Mouse (Mus musculus) hindbrain, postnatal 0 days (tissue): ENCODE results near the gene Nptx1. TPM values are rescaled to one million over a fixed set of nuclear protein-coding genes. Genes with fewer than 3 reads are reported as not detected.

ENCODE experiments used
- ATAC-seq: fragments of 200-750 bp; cut with Nextera tagmentation; 2 replicates; pipeline ENCODE4 v1.8.0; 2017; ENCODE audit warnings: mild to moderate bottlenecking, moderate TSS enrichment, moderate library complexity
- DNase-seq: peaks from one replicate; pipeline ENCODE4 v3.0.0-alpha.2; 2015; ENCODE audit warnings: low spot score
- H3K27ac ChIP-seq: fragments of 300-500 bp; sonication (generic); 2 replicates; pipeline ENCODE4 v1.5.1; 2014; ENCODE audit warnings: mild to moderate bottlenecking
- H3K27me3 ChIP-seq: fragments of 300-500 bp; sonication (generic); 2 replicates; pipeline ENCODE4 v1.6.1; 2014; ENCODE audit warnings: low read length, mixed read lengths; ENCODE audit not compliant: insufficient read depth
- H3K36me3 ChIP-seq: fragments of 300-500 bp; sonication (generic); 2 replicates; pipeline ENCODE4 v1.6.1; 2014; ENCODE audit warnings: low read length, mixed read lengths; ENCODE audit not compliant: insufficient read depth
- H3K4me1 ChIP-seq: fragments of 300-500 bp; sonication (generic); 2 replicates; pipeline ENCODE4 v1.6.1; 2014; ENCODE audit warnings: antibody characterized with exemption, low read length, mixed read lengths; ENCODE audit not compliant: insufficient read depth
- H3K4me2 ChIP-seq: fragments of 300-500 bp; sonication (generic); 2 replicates; pipeline ENCODE4 v1.6.1; 2014; ENCODE audit warnings: low read depth, mild to moderate bottlenecking, low read length, moderate library complexity, mixed read lengths
- H3K4me3 ChIP-seq: fragments of 300-500 bp; sonication (generic); 2 replicates; pipeline ENCODE4 v1.5.1; 2014; ENCODE audit warnings: low read length
- H3K9ac ChIP-seq: fragments of 300-500 bp; sonication (generic); replicated peaks from 2 replicates; pipeline ENCODE4 v1.6.1; 2014; ENCODE audit warnings: mild to moderate bottlenecking, low read length, moderate library complexity, mixed read lengths
- H3K9me3 ChIP-seq: fragments of 300-500 bp; sonication (generic); 2 replicates; pipeline ENCODE4 v1.6.1; 2016; ENCODE audit warnings: low read length, mixed read lengths
- CTCF ChIP-seq: IDR thresholded peaks from 2 replicates; pipeline ENCODE4 v1.5.1; 2016; ENCODE audit warnings: antibody characterized with exemption, control low read depth, low read depth
- WGBS: fragments of 180-500 bp; shearing (Covaris S2); extraction: QIAGEN DNeasy Blood & Tissue Kit; methylation state at CpG from one replicate; pipeline ENCODE4 v1.1.7; 2014; 5-methylcytosine and 5-hydroxymethylcytosine counted together
- polyA plus RNA-seq: library from polyadenylated mRNA; unstranded; fragments of >200 nt; fragmentation: Nextera tagmentation; extraction: Ambion mirVana; gene quantifications from 2 replicates; pipeline ENCODE4 v1.2.1, GENCODE M21; 2015
- total RNA-seq: library from RNA; depleted of rRNA; stranded (reverse); fragments of >200 nt; gene quantifications from 2 replicates; pipeline ENCODE4 v1.2.3, GENCODE M21; 2014

Nptx1 gene
- total and polyA plus RNA-seq, 2 experiments from 2014 or later: 10.1 to 27.0 TPM

DNA sequence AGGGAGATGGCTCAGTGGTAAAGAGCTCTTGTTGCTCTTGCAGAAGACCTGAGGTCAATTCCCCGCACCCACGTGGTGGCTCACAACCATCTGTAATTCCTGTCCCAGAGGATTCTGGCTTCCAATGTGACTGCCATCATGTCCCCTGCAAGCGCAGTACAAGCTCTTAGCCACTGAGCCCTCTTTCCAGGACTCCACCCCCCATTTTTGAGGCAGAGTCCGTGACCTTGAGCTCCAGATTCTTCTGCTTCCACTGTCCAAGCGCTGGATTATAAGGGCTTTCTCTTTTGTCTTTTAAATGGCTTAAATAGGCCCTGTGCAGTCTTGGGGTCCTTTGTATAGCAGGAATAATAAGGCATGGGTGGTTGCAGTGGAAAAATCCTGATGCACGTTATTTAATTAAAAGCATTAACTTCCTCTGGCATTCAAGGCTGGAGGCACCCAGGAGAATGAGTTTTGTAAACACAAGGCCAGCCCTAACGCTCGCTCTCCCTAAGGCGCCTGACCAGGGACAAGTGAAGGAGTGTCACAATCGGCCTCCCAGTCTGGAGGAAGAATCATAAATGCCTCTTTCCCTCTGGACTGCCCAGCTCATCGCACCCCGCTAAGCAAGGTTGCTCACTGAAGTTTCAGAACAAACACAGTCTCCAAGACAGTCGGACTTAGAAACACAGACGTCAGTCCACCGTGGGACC lies 24.9 kb upstream of the Nptx1 start:
- H3K9me3 ChIP-seq: no peaks in the 10 kb centered on the region
- H3K36me3 ChIP-seq: no peaks in the 10 kb centered on the region
- H3K4me2 ChIP-seq: no peak overlapping the region
- no peak for DNase-seq
- no peak overlapping the region for H3K27ac ChIP-seq
- H3K9ac ChIP-seq: no peak overlapping the region
- H3K27me3 ChIP-seq: no peaks in the 10 kb centered on the region
- TF ChIP-seq CTCF: no peak
- H3K4me1 ChIP-seq: no peaks in the 10 kb centered on the region
- ATAC-seq: no peak
- WGBS: 38% methylated on average over 15 of the region's 15 CpGs
- H3K4me3 ChIP-seq: no peak overlapping the region

DNA sequence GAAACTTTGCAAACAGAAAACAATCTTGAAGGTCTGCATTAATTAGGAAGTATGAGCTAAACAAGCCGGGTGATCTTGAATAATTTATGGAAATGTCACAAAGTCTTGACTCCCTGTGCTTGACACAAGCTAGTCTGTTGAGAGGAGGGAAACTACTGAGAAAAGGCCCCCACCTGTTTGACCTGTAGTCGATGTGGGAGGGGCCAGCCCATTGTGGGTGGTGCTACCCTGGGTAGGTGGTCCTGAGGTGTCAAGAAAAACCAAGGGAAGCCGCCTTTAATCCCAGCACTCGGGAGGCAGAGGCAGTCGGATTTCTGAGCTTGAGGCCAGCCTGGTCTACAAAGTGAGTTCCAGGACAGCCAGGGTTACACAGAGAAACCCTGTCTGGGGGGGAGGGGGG lies 18.6 kb upstream of the Nptx1 start:
- H3K4me2 ChIP-seq: no peak overlapping the region
- no peak for DNase-seq
- H3K4me1 ChIP-seq: no peaks in the 10 kb centered on the region
- no peak for TF ChIP-seq CTCF
- ATAC-seq: no peak
- H3K9ac ChIP-seq: no peak overlapping the region
- no peaks in the 10 kb centered on the region for H3K9me3 ChIP-seq
- H3K36me3 ChIP-seq: no peaks in the 10 kb centered on the region
- H3K27me3 ChIP-seq: no peaks in the 10 kb centered on the region
- H3K4me3 ChIP-seq: no peak overlapping the region
- 58% methylated on average over 5 of the region's 5 CpGs for WGBS
- no peak overlapping the region for H3K27ac ChIP-seq

DNA sequence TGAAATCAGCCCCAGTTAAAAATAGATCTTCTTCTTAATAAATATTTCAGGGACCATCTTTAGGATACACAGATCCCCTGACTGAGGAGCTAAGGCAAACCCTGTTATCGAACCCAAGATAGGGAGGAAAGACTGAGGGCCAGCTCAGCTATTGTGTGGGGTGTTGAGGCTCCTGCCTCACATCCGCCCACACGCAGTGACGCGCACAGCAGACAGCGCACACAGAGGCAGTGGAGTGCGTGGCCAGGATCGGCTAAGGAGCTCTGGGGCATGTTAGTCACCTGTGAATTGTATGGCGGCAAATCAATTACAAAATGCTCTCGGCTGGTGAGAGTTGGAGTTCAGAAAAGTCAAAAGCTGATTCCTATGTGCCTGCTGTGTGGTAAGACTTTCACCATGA lies 18.1 kb upstream of the Nptx1 start:
- DNase-seq: no peak
- H3K4me2 ChIP-seq: no peak overlapping the region
- no peaks in the 10 kb centered on the region for H3K4me1 ChIP-seq
- H3K36me3 ChIP-seq: no peaks in the 10 kb centered on the region
- no peak for ATAC-seq
- no peak for TF ChIP-seq CTCF
- H3K27me3 ChIP-seq: no peaks in the 10 kb centered on the region
- WGBS: 25% methylated on average over 10 of the region's 10 CpGs
- H3K4me3 ChIP-seq: no peak overlapping the region
- no peak overlapping the region for H3K9ac ChIP-seq
- no peaks in the 10 kb centered on the region for H3K9me3 ChIP-seq
- no peak overlapping the region for H3K27ac ChIP-seq

DNA sequence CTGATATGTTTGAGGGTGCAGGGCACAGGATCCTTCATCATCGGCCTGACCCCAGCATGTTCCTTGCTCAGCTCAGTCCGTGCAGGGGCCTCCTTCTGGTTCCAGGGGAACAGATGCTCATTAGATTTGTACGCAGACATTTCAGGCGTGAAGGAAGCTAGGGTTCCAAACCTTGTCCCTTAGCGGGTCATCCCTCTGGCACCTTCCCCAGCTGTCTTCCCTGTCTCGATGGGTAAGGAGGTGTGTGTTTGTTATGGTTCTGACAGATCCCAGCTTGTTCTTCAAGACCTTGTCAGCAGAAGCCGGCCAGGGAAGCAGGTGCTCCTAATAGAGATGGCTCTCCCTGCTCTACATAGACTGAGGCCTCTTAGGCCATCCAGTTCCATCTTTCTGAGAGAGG lies 17.5 kb upstream of the Nptx1 start:
- Histone ChIP-seq H3K27ac (no peak overlapping the region), H3K9ac (no peak overlapping the region)
- DNase-seq: no peak

DNA sequence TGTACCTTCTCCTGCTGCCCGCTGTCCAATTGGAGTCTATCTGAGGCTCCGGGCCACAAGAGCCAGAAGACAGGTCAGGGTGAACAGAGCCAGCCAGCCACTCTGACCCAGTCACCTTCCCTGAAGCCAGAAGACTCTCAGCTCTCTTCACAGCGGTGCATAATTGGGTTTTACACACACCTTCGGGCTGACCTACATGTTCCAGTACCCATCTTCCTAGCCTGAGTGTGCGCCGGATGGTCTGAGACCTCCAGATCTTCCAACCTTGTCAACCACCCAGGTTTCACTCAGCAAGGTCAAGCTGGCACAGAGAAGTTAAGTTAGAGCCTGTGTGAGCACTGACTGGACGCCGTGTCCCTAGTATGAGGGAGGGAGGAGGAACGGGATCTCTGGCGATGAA lies 16.8 kb upstream of the Nptx1 start:
- no peak for TF ChIP-seq CTCF

More for the DNA sequence above, 17.5 kb upstream of the Nptx1 start:
- no peaks in the 10 kb centered on the region for H3K9me3 ChIP-seq
- no peak overlapping the region for H3K4me2 ChIP-seq
- H3K27me3 ChIP-seq: no peaks in the 10 kb centered on the region
- no peak for TF ChIP-seq CTCF
- H3K4me3 ChIP-seq: no peak overlapping the region
- H3K4me1 ChIP-seq: no peaks in the 10 kb centered on the region
- 0 out of 2 replicates have a peak, but pooled peaks have one; percentile 21 for ATAC-seq
- no peaks in the 10 kb centered on the region for H3K36me3 ChIP-seq
- WGBS: 43% methylated on average over 7 of the region's 7 CpGs

DNA sequence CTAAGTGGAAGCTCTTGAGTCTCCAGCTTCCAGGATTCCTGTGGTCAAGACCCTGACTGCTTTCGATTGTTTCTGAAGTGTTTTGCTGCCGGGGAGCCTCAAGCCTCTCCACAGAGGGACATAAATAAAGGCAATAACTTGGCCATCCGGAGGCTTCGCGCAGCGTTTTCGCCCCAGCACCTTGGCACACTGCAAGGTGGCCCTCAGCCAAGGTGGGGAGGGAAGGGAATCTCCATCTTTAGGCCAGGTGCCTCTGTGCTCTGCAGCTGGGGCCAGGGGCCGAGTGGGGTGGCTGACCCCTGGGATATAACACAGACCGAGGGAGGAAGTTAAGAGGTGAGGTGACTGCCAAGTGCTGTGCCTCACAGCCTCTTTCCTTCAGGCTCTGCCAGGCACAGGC lies 15.6 kb upstream of the Nptx1 start:
- no peak overlapping the region for H3K9ac ChIP-seq
- DNase-seq: no peak
- 52% methylated on average over 9 of the region's 9 CpGs for WGBS
- no peak for TF ChIP-seq CTCF
- peaks cover 14% of the 10 kb centered on the region for H3K4me1 ChIP-seq
- H3K27ac ChIP-seq: no peak overlapping the region
- H3K4me2 ChIP-seq: no peak overlapping the region
- H3K36me3 ChIP-seq: no peaks in the 10 kb centered on the region
- no peaks in the 10 kb centered on the region for H3K9me3 ChIP-seq
- no peak overlapping the region for H3K4me3 ChIP-seq
- no peaks in the 10 kb centered on the region for H3K27me3 ChIP-seq
- no peak for ATAC-seq

More for the DNA sequence above, 16.8 kb upstream of the Nptx1 start:
- no peak overlapping the region for H3K4me2 ChIP-seq
- WGBS: 80% methylated on average over 10 of the region's 10 CpGs
- peaks cover 1% of the 10 kb centered on the region for H3K4me1 ChIP-seq
- no peaks in the 10 kb centered on the region for H3K36me3 ChIP-seq
- ATAC-seq (no peak), DNase-seq (no peak)
- no peaks in the 10 kb centered on the region for H3K9me3 ChIP-seq
- no peak overlapping the region for H3K4me3 ChIP-seq
- no peaks in the 10 kb centered on the region for H3K27me3 ChIP-seq
- H3K27ac ChIP-seq: no peak overlapping the region
- H3K9ac ChIP-seq: no peak overlapping the region

DNA sequence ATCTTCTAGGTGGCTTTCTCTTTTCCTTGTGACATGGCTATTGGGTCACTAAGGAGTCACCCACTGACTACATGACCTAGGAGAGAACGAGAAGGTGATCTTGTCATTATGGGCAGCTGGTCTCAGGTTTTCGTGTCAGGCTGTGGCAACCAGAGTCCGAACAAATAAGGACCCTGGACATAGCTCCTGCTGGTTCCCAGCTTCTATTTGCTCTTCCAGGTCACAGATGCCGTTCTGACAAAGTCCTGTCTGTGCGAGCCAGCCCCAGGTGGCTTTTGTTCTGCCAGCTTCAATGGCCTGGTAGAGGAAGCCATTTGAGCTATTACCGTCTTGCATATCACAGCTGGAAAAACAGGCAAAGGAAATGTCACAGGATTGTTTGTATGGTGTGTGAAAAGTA lies 14.7 kb upstream of the Nptx1 start:
- TF ChIP-seq CTCF: no peak
- no peak for ATAC-seq

More for the DNA sequence above, 14.7 kb upstream of the Nptx1 start:
- Histone ChIP-seq H3K9me3 (no peaks in the 10 kb centered on the region), H3K4me3 (no peak overlapping the region), H3K9ac (no peak overlapping the region), H3K36me3 (no peaks in the 10 kb centered on the region), H3K4me1 (peaks cover 20% of the 10 kb centered on the region), H3K27ac (no peak overlapping the region), H3K27me3 (no peaks in the 10 kb centered on the region), H3K4me2 (no peak overlapping the region)
- no peak for DNase-seq
- 29% methylated on average over 6 of the region's 6 CpGs for WGBS
